Mouse (Mus musculus) heart, postnatal 0 days (tissue): ENCODE measurements around the gene Madcam1. TPM values are rescaled to one million over a fixed set of nuclear protein-coding genes. Genes with fewer than 3 reads are reported as not detected.
A peak's percentile ranks its signal among the peaks of the same experiment; 100 is the strongest.

Experiments
- ATAC-seq: fragments of 200-750 bp; cut with Nextera tagmentation; 2 replicates; pipeline ENCODE4 v1.8.0; 2017; ENCODE audit warnings: low read depth, moderate number of reproducible peaks, moderate library complexity; ENCODE audit not compliant: insufficient read depth
- DNase-seq: peaks from one replicate; pipeline ENCODE4 v3.0.0-alpha.2; 2016; ENCODE audit warnings: low spot score
- H3K27ac ChIP-seq: fragments of 300-500 bp; sonication (generic); 2 replicates; pipeline ENCODE4 v1.5.1; 2014; ENCODE audit warnings: low read depth, mild to moderate bottlenecking
- H3K27me3 ChIP-seq: fragments of 300-500 bp; sonication (generic); 2 replicates; pipeline ENCODE4 v1.6.1; 2014; ENCODE audit warnings: low read length, mixed read lengths; ENCODE audit not compliant: control insufficient read depth, insufficient read depth
- H3K36me3 ChIP-seq: fragments of 300-500 bp; sonication (generic); replicated peaks from 2 replicates; pipeline ENCODE4 v1.6.1; 2014; ENCODE audit warnings: low read length, mixed read lengths; ENCODE audit not compliant: control insufficient read depth, insufficient read depth
- H3K4me1 ChIP-seq: fragments of 300-500 bp; sonication (generic); 2 replicates; pipeline ENCODE4 v1.6.1; 2014; ENCODE audit warnings: antibody characterized with exemption; ENCODE audit not compliant: control insufficient read depth, insufficient read depth
- H3K4me2 ChIP-seq: fragments of 300-500 bp; sonication (generic); 2 replicates; pipeline ENCODE4 v1.6.1; 2014; ENCODE audit warnings: low read depth, mild to moderate bottlenecking, low read length, moderate library complexity
- H3K4me3 ChIP-seq: fragments of 300-500 bp; sonication (generic); 2 replicates; pipeline ENCODE4 v1.5.1; 2014; ENCODE audit warnings: low read depth, low read length
- H3K9ac ChIP-seq: fragments of 300-500 bp; sonication (generic); replicated peaks from 2 replicates; pipeline ENCODE4 v1.6.1; 2014; ENCODE audit warnings: low read depth, low read length, mixed read lengths
- H3K9me3 ChIP-seq: fragments of 300-500 bp; sonication (generic); replicated peaks from 2 replicates; pipeline ENCODE4 v1.6.1; 2016; ENCODE audit warnings: low read length; ENCODE audit not compliant: control insufficient read depth
- CTCF ChIP-seq: IDR thresholded peaks from 2 replicates; pipeline ENCODE4 v1.5.1; 2016; ENCODE audit warnings: antibody characterized with exemption, control low read depth, low read depth
- EP300 ChIP-seq: IDR thresholded peaks from 2 replicates; pipeline ENCODE4 v1.6.1; 2016; ENCODE audit warnings: antibody characterized with exemption, low read depth
- WGBS: fragments of 180-500 bp; shearing (Covaris S2); extraction: QIAGEN DNeasy Blood & Tissue Kit; methylation state at CpG from one replicate; pipeline ENCODE4 v1.1.7; 2014; 5-methylcytosine and 5-hydroxymethylcytosine counted together
- polyA plus RNA-seq: library from polyadenylated mRNA; unstranded; fragments of >200 nt; fragmentation: Nextera tagmentation; extraction: Ambion mirVana; gene quantifications from 2 replicates; pipeline ENCODE4 v1.2.1, GENCODE M21; 2015
- total RNA-seq: library from RNA; depleted of rRNA; stranded (reverse); fragments of >200 nt; gene quantifications from 2 replicates; pipeline ENCODE4 v1.2.3, GENCODE M21; 2014; ENCODE audit warnings: low replicate concordance; rRNA removed

Gene Madcam1
- total and polyA plus RNA-seq, 2 experiments from 2014 or later: 1.3 TPM; not detected in 1

DNA sequence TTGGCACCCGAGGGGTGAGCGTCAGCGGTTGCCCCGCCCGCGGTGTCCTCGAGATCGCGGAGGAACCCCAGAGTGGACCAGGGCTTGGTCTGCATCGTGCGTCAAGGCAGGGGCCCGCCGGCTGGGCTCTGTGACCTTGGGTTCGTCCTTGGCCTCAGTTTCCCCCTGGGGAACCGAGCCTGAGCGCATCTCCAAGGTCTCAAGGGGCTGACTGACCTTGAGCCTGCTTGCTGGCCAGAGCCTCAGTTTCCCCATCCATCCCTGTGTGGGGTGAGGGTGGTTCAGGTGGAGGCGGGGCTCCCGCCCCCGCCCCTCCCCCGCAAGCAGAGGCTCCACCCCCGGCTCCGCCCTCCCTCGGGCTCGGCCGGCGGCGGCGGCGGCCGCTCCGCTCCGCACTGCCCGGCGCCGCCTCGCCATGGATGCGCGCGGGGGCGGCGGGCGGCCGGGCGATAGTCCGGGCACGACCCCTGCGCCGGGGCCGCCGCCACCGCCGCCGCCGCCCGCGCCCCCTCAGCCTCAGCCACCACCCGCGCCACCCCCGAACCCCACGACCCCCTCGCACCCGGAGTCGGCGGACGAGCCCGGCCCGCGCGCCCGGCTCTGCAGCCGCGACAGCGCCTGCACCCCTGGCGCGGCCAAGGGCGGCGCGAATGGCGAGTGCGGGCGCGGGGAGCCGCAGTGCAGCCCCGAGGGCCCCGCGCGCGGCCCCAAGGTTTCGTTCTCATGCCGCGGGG lies 52.1 kb downstream of the Madcam1 start, which contains the start of gene Hcn2:
Gene Hcn2 (plus strand): TSS at position 381 of the 734 bp plus-strand sequence.
- H3K9me3 ChIP-seq: no peaks in the 10 kb centered on the region
- peak within 1 kb of the TSS; percentile 95 for H3K4me2 ChIP-seq
- TF ChIP-seq EP300: no peak
- TF ChIP-seq CTCF: no peak
- ATAC-seq (peak; percentile 15; the same call in 1 of the 2 replicates), DNase-seq (no peak)
- peaks cover 52% of the 10 kb centered on the region for H3K27me3 ChIP-seq
- WGBS: 1% methylated on average over 36 of the region's 91 CpGs
- peaks cover 7% of the 10 kb centered on the region for H3K36me3 ChIP-seq
- no peak within 1 kb of the TSS for H3K9ac ChIP-seq
- peak within 1 kb of the TSS; percentile 69 for H3K4me3 ChIP-seq
- no peak within 1 kb of the TSS for H3K27ac ChIP-seq
- peaks cover 13% of the 10 kb centered on the region; the same call in 1 of the 2 replicates for H3K4me1 ChIP-seq

DNA sequence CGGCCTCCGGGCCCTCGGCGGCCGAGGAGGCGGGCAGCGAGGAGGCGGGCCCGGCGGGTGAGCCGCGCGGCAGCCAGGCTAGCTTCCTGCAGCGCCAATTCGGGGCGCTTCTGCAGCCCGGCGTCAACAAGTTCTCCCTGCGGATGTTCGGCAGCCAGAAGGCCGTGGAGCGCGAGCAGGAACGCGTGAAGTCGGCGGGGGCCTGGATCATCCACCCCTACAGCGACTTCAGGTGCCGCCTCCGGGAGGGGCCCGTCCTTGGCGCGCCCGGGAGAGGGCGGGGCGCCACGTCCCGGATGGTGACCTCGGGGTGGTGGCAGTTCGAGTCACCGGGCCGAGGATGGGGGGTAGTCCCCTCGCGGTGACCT lies 52.6 kb downstream of the Madcam1 start:
- Histone ChIP-seq H3K36me3 (peaks cover 2% of the 10 kb centered on the region; the same call in 1 of the 2 replicates), H3K4me1 (peaks cover 13% of the 10 kb centered on the region; the same call in 1 of the 2 replicates), H3K9me3 (no peaks in the 10 kb centered on the region), H3K4me2 (peak overlapping the region; percentile 95), H3K27me3 (peaks cover 52% of the 10 kb centered on the region), H3K9ac (no peak overlapping the region), H3K27ac (no peak overlapping the region), H3K4me3 (peak overlapping the region; percentile 69)
- under 1% methylated on average over 41 of the region's 44 CpGs for WGBS
- DNase-seq: no peak
- ATAC-seq: no peak
- TF ChIP-seq EP300 (no peak), CTCF (no peak)

DNA sequence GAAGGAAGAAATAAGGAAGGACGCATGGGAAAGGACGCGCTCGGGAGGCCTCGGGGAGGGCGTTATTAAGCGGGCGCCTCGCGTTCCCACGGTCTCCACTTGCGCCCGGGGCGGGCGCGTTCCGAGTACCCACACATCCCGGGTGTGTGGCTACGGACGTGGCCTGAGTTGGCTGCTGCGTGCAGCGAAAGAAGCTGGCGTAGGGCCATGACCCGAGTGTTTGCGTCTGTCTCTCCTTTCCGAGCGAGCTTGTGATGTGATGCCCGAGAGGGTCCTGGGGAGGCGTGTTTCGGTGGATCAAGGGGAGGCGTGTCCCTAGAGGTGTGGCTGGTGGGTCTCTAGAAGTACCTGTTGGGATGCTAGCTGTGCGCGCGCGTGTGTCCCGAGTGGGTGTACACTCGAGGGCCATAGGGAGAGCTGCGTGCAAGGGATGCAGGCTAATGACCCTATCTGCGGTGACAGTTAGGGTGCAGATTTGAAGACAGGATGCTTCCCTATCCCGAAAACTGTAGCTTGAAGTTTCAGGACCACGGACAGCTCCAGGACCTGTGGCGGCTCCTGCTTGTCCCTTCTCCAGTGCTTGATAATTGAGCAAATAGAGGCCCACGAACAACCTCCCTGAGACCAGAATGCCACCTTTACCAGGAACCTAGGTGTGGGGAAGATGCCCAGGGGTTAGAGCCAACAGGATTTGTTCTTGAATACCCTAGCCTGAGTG lies 53.4 kb downstream of the Madcam1 start:
- Histone ChIP-seq H3K4me3 (peak overlapping the region; percentile 69; the same call in 1 of the 2 replicates), H3K27ac (no peak overlapping the region), H3K9me3 (no peaks in the 10 kb centered on the region), H3K27me3 (peaks cover 52% of the 10 kb centered on the region), H3K9ac (no peak overlapping the region), H3K4me1 (peaks cover 13% of the 10 kb centered on the region; the same call in 1 of the 2 replicates), H3K4me2 (peak overlapping the region; percentile 95), H3K36me3 (no peaks in the 10 kb centered on the region)
- ATAC-seq: peak; percentile 25; the same call in 1 of the 2 replicates
- WGBS: 5% methylated on average over 43 of the region's 43 CpGs
- no peak for TF ChIP-seq CTCF
- no peak for TF ChIP-seq EP300
- DNase-seq: peak; percentile 56

Other genes starting within 250 kb of the Madcam1 start
- gene Vmn2r83, start 195.8 kb upstream of the Madcam1 start, total RNA-seq: not detected in 2 replicates
- gene Vmn2r83, start 195.8 kb upstream of the Madcam1 start, polyA plus RNA-seq: not detected in 2 replicates
- 7.4 and 11.7 TPM in 2 replicates for gene Plpp2, start 130.8 kb upstream of the Madcam1 start, total RNA-seq
- gene Plpp2, start 130.8 kb upstream of the Madcam1 start, polyA plus RNA-seq: 5.0 and 5.1 TPM in 2 replicates
- 32.7 and 47.8 TPM in 2 replicates for gene Mier2, start 109.4 kb upstream of the Madcam1 start, total RNA-seq
- gene Mier2, start 109.4 kb upstream of the Madcam1 start, polyA plus RNA-seq: 11.8 and 12.0 TPM in 2 replicates
- not detected in 2 replicates for gene Theg, start 77.2 kb upstream of the Madcam1 start, total RNA-seq
- not detected in 2 replicates for gene Theg, start 77.2 kb upstream of the Madcam1 start, polyA plus RNA-seq
- not detected in 2 replicates for gene C2cd4c, start 50.5 kb upstream of the Madcam1 start, total RNA-seq
- gene C2cd4c, start 50.5 kb upstream of the Madcam1 start, polyA plus RNA-seq: not detected in 2 replicates
- 2.7 and 3.1 TPM in 2 replicates for gene Shc2, start 26.6 kb upstream of the Madcam1 start, total RNA-seq
- gene Shc2, start 26.6 kb upstream of the Madcam1 start, polyA plus RNA-seq: 1.1 and 1.2 TPM in 2 replicates
- not detected in 2 replicates for gene Odf3l2, start 18.8 kb upstream of the Madcam1 start, total RNA-seq
- not detected in 2 replicates for gene Odf3l2, start 18.8 kb upstream of the Madcam1 start, polyA plus RNA-seq
- 19.7 and 28.3 TPM in 2 replicates for gene Tpgs1, start 4.8 kb downstream of the Madcam1 start, total RNA-seq
- 43.6 and 45.3 TPM in 2 replicates for gene Tpgs1, start 4.8 kb downstream of the Madcam1 start, polyA plus RNA-seq
- 162 and 183 TPM in 2 replicates for gene Cdc34, start 17.6 kb downstream of the Madcam1 start, total RNA-seq
- gene Cdc34, start 17.6 kb downstream of the Madcam1 start, polyA plus RNA-seq: 115 and 120 TPM in 2 replicates
- 2.4 and 2.5 TPM in 2 replicates for gene Gzmm, start 24.5 kb downstream of the Madcam1 start, total RNA-seq
- 2.1 and 2.8 TPM in 2 replicates for gene Gzmm, start 24.5 kb downstream of the Madcam1 start, polyA plus RNA-seq
- 1,449 and 1,606 TPM in 2 replicates for gene Bsg, start 39.9 kb downstream of the Madcam1 start, total RNA-seq
- gene Bsg, start 39.9 kb downstream of the Madcam1 start, polyA plus RNA-seq: 1,256 and 1,260 TPM in 2 replicates
- gene Hcn2, start 52.1 kb downstream of the Madcam1 start, total RNA-seq: 3.5 and 5.5 TPM in 2 replicates
- 0.40 and 0.45 TPM in 2 replicates for gene Hcn2, start 52.1 kb downstream of the Madcam1 start, polyA plus RNA-seq
- 36.9 and 56.2 TPM in 2 replicates for gene Polrmt, start 82.0 kb downstream of the Madcam1 start, total RNA-seq
- gene Polrmt, start 82.0 kb downstream of the Madcam1 start, polyA plus RNA-seq: 25.1 and 26.3 TPM in 2 replicates
- not detected in 2 replicates for gene Fgf22, start 90.5 kb downstream of the Madcam1 start, total RNA-seq
- gene Fgf22, start 90.5 kb downstream of the Madcam1 start, polyA plus RNA-seq: 0.14 TPM in 1 of 2 replicates, not detected in the other
- gene Rnf126, start 102.4 kb downstream of the Madcam1 start, total RNA-seq: 38.6 and 67.5 TPM in 2 replicates
- 35.9 and 37.6 TPM in 2 replicates for gene Rnf126, start 102.4 kb downstream of the Madcam1 start, polyA plus RNA-seq
- 21.4 and 28.0 TPM in 2 replicates for gene Fstl3, start 112.7 kb downstream of the Madcam1 start, total RNA-seq
- gene Fstl3, start 112.7 kb downstream of the Madcam1 start, polyA plus RNA-seq: 13.2 and 13.7 TPM in 2 replicates
- 1.3 and 1.4 TPM in 2 replicates for gene Prss57, start 126.4 kb downstream of the Madcam1 start, total RNA-seq
- gene Prss57, start 126.4 kb downstream of the Madcam1 start, polyA plus RNA-seq: not detected in 2 replicates
- gene Palm, start 129.0 kb downstream of the Madcam1 start, total RNA-seq: 31.2 and 52.3 TPM in 2 replicates
- gene Palm, start 129.0 kb downstream of the Madcam1 start, polyA plus RNA-seq: 39.8 and 44.0 TPM in 2 replicates
- not detected in 2 replicates for gene Misp, start 156.4 kb downstream of the Madcam1 start, total RNA-seq
- 0.08 and 0.41 TPM in 2 replicates for gene Misp, start 156.4 kb downstream of the Madcam1 start, polyA plus RNA-seq
- 186 and 196 TPM in 2 replicates for gene Ptbp1, start 189.9 kb downstream of the Madcam1 start, total RNA-seq
- 39.8 and 40.4 TPM in 2 replicates for gene Ptbp1, start 189.9 kb downstream of the Madcam1 start, polyA plus RNA-seq
- gene Prtn3, start 209.9 kb downstream of the Madcam1 start, total RNA-seq: not detected in 2 replicates
- gene Prtn3, start 209.9 kb downstream of the Madcam1 start, polyA plus RNA-seq: 0.70 and 0.74 TPM in 2 replicates
- gene Plppr3, start 210.1 kb downstream of the Madcam1 start, total RNA-seq: 3.2 and 5.9 TPM in 2 replicates
- gene Plppr3, start 210.1 kb downstream of the Madcam1 start, polyA plus RNA-seq: 2.5 and 3.0 TPM in 2 replicates
- gene Elane, start 221.7 kb downstream of the Madcam1 start, total RNA-seq: not detected in 2 replicates
- not detected in 2 replicates for gene Elane, start 221.7 kb downstream of the Madcam1 start, polyA plus RNA-seq
- 0.19 TPM in 1 of 2 replicates, not detected in the other for gene Cfd, start 226.3 kb downstream of the Madcam1 start, total RNA-seq
- 0.22 TPM in 1 of 2 replicates, not detected in the other for gene Cfd, start 226.3 kb downstream of the Madcam1 start, polyA plus RNA-seq
- 64.7 and 77.6 TPM in 2 replicates for gene Med16, start 244.4 kb downstream of the Madcam1 start, total RNA-seq
- 30.9 and 36.2 TPM in 2 replicates for gene Med16, start 244.4 kb downstream of the Madcam1 start, polyA plus RNA-seq
- not detected in 2 replicates for gene Gm26602, start 246.3 kb downstream of the Madcam1 start, total RNA-seq
- 4.0 and 6.0 TPM in 2 replicates for gene Gm26602, start 246.3 kb downstream of the Madcam1 start, polyA plus RNA-seq